Mouse (Mus musculus) C3H10T1/2 (cell line): ENCODE measurements around the gene Pdcd1lg2. TPM values are rescaled to one million over a fixed set of nuclear protein-coding genes. Genes with fewer than 3 reads are reported as not detected.

Source experiments
- polyA plus RNA-seq, 2 experiments: library from polyadenylated mRNA; unstranded; fragments of >200 nt; fragmentation: generic; extraction: Trizol; gene quantifications; one replicate each; pipeline ENCODE4 v1.2.1; 2012; ENCODE audit warnings: missing spikeins in 2 of 2

Pdcd1lg2 gene
- polyA plus RNA-seq = not detected

GRCm38 (mm10) chr19:29410619-29411018 is at the start of gene Pdcd1lg2:
Gene Pdcd1lg2 (plus strand): TSS chr19:29410919.

GRCm38 (mm10) chr19:29366969-29367622 is 43.6 kb upstream of the Pdcd1lg2 start, which contains the start of the genes Plgrkt and Cd274:
Gene Plgrkt (minus strand): TSS chr19:29367390.
Gene Cd274 (plus strand): TSS chr19:29367455.

Other genes with a start within 250 kb of the Pdcd1lg2 start
- 1 to 10 TPM in 1 of 2 experiments, under 1 TPM in 1; 0.34 to 3.9 TPM for gene Jak2, start 159.1 kb upstream of the Pdcd1lg2 start, polyA plus RNA-seq
- 1 to 10 TPM in 1 of 2 experiments, under 1 TPM in 1; 0.51 to 2.1 TPM for gene Insl6, start 85.6 kb upstream of the Pdcd1lg2 start, polyA plus RNA-seq
- not detected for gene Rln1, start 76.2 kb upstream of the Pdcd1lg2 start, polyA plus RNA-seq
- gene Plgrkt, start 43.5 kb upstream of the Pdcd1lg2 start, polyA plus RNA-seq = 10 to 100 TPM; 12.1 to 54.6 TPM
- gene Cd274, start 43.5 kb upstream of the Pdcd1lg2 start, polyA plus RNA-seq = under 1 TPM; 0.02 to 0.17 TPM
- gene Ric1, start 111.4 kb downstream of the Pdcd1lg2 start, polyA plus RNA-seq = 1 to 10 TPM in 1 of 2 experiments, under 1 TPM in 1; 0.29 to 6.7 TPM
- 1 to 10 TPM in 1 of 2 experiments, under 1 TPM in 1; 0.74 to 7.5 TPM for gene Ermp1, start 237.5 kb downstream of the Pdcd1lg2 start, polyA plus RNA-seq